Mouse (Mus musculus): Measurements from ENCODE around the gene Samd13. TPM values are rescaled to one million over a fixed set of nuclear protein-coding genes. Genes with fewer than 3 reads are reported as not detected.

Gene Samd13
- total RNA-seq (2021): under 1 TPM; 0.64 to 0.95 TPM
- long read RNA-seq, experiment 1, partial matches to known transcripts: 0 of 2 reads
- long read RNA-seq, experiment 1, other reads (novel, unspliced or antisense): 2 of 2 reads
- long read RNA-seq, experiment 2, partial matches to known transcripts: 0 of 1 reads
- long read RNA-seq, experiment 2, other reads (novel, unspliced or antisense): 0 of 1 reads

- DNase-seq (ENCODE audit: low spot score): peak; percentile 51
These were observed at the start of gene Samd13 for GRCm38 (mm10) chr3:146684811-146685675. Samd13 (minus strand) TSS chr3:146685592.

- DNase-seq (ENCODE audit: low spot score): no peak
These were observed 46.1 kb upstream of the Samd13 start for GRCm38 (mm10) chr3:146731499-146731898.

- DNase-seq (ENCODE audit: low spot score): no peak
These were observed 37.6 kb upstream of the Samd13 start for GRCm38 (mm10) chr3:146723037-146723436.

- DNase-seq (ENCODE audit: low spot score): no peak
These were observed 34.3 kb upstream of the Samd13 start for GRCm38 (mm10) chr3:146719696-146720095.

- no peak for DNase-seq (ENCODE audit: low spot score)
These were observed 32.9 kb upstream of the Samd13 start for GRCm38 (mm10) chr3:146718251-146718650.

- DNase-seq (ENCODE audit: low spot score): no peak
These were observed 26.9 kb upstream of the Samd13 start for GRCm38 (mm10) chr3:146712305-146712704.

- no peak for DNase-seq (ENCODE audit: low spot score)
These were observed 26.2 kb upstream of the Samd13 start for GRCm38 (mm10) chr3:146711559-146711958.

GRCm38 (mm10) chr3:146711084-146711483 lies 25.7 kb upstream of the Samd13 start:
- DNase-seq (ENCODE audit: low spot score): no peak

- no peak for DNase-seq (ENCODE audit: low spot score)
These were observed 23.7 kb upstream of the Samd13 start for GRCm38 (mm10) chr3:146709086-146709485.

GRCm38 (mm10) chr3:146708381-146708780 lies 23.0 kb upstream of the Samd13 start:
- DNase-seq (ENCODE audit: low spot score): no peak

GRCm38 (mm10) chr3:146704099-146704498 lies 18.7 kb upstream of the Samd13 start:
- DNase-seq (ENCODE audit: low spot score): no peak

GRCm38 (mm10) chr3:146700051-146700450 lies 14.7 kb upstream of the Samd13 start:
- DNase-seq (ENCODE audit: low spot score): no peak

GRCm38 (mm10) chr3:146698982-146699381 lies 13.6 kb upstream of the Samd13 start:
- DNase-seq (ENCODE audit: low spot score): no peak

- DNase-seq (ENCODE audit: low spot score): no peak
These were observed 7.2 kb upstream of the Samd13 start for GRCm38 (mm10) chr3:146692547-146692946.

GRCm38 (mm10) chr3:146687121-146687725 lies 1.8 kb upstream of the Samd13 start:
- DNase-seq (ENCODE audit: low spot score): no peak

- DNase-seq (ENCODE audit: low spot score): no peak
These were observed 1.0 kb upstream of the Samd13 start for GRCm38 (mm10) chr3:146686428-146686827.

- DNase-seq (ENCODE audit: low spot score): no peak
These were observed 2.3 kb downstream of the Samd13 start for GRCm38 (mm10) chr3:146683095-146683494.

GRCm38 (mm10) chr3:146682140-146682651 lies 3.2 kb downstream of the Samd13 start:
- peak; percentile 67 for DNase-seq (ENCODE audit: low spot score)

- DNase-seq (ENCODE audit: low spot score): no peak
These were observed 3.7 kb downstream of the Samd13 start for GRCm38 (mm10) chr3:146681696-146682095.

GRCm38 (mm10) chr3:146680625-146681024 lies 4.8 kb downstream of the Samd13 start:
- no peak for DNase-seq (ENCODE audit: low spot score)

GRCm38 (mm10) chr3:146679646-146680045 lies 5.7 kb downstream of the Samd13 start:
- DNase-seq (ENCODE audit: low spot score): no peak

- no peak for DNase-seq (ENCODE audit: low spot score)
These were observed 9.2 kb downstream of the Samd13 start for GRCm38 (mm10) chr3:146676193-146676592.

Data from gastrocnemius, adult 18-20 months (tissue).